Mouse (Mus musculus): ENCODE measurements around the gene Rac3. TPM values are rescaled to one million over a fixed set of nuclear protein-coding genes. Genes with fewer than 3 reads are reported as not detected.
"Not testable (repeated sequence)": the region's sequence is repeated elsewhere in the genome, so short reads cannot be mapped to it uniquely, and the experiment has no call there.

The Rac3 gene
- total RNA-seq (2021) = 100 to 1,000 TPM; 247 to 249 TPM
- long read RNA-seq, transcript Rac3-201 (6 exons, 1,076 nt) = major isoform, 54 of 65 reads
- long read RNA-seq, partial matches to known transcripts = 4 of 65 reads
- long read RNA-seq, other reads (novel, unspliced or antisense) = 2 of 65 reads

DNA sequence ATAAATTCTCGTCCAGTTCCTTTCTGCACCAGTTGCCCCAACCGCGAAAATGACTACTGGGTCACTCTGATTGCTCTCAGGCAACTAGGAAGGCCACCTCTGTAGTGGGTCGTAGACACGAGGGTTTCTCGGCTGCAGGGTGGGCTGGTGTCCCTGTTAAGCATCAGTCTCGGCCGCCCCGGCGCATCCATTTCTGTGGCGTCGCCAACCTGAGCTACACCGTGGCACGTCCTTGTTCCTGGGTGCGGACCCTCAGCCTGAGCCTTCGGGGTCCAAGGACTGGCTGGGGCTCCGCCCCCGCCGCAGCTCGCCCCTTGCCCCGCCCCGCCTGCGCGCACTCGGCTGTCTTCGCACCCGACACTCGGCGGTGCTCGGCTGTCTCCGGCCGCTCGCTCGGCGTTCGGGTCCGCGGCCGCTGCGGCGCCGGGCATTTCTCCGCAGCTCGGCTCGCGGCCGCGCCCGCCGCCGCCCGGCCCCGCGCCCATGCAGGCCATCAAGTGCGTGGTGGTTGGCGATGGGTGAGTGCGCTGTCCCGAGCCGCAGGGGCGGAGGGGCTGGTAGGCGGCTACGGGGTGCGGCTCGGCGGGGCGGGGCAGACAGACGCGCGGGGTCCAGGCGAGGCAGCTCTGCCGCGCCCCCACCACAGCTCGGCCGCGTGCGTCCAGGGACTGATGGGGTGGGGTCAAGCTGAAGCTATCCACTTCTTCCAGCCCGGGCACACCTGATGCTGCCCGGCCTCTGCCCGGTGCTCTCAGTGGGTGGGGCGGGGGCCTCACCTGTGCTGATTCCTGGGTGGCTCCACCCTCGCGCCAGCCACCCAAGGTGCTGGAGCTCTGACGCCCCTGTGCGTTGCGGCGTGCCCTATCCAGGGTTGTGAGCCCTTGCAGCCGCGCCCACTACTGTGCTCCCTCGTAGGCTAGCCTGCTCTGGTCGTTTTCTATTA is at the start of gene Rac3:
Gene Rac3 (plus strand): TSS at position 347 of the 943 bp plus-strand sequence.
- DNase-seq (ENCODE audit: low spot score in 2 of 2) = peak; percentile 79 to 88

DNA sequence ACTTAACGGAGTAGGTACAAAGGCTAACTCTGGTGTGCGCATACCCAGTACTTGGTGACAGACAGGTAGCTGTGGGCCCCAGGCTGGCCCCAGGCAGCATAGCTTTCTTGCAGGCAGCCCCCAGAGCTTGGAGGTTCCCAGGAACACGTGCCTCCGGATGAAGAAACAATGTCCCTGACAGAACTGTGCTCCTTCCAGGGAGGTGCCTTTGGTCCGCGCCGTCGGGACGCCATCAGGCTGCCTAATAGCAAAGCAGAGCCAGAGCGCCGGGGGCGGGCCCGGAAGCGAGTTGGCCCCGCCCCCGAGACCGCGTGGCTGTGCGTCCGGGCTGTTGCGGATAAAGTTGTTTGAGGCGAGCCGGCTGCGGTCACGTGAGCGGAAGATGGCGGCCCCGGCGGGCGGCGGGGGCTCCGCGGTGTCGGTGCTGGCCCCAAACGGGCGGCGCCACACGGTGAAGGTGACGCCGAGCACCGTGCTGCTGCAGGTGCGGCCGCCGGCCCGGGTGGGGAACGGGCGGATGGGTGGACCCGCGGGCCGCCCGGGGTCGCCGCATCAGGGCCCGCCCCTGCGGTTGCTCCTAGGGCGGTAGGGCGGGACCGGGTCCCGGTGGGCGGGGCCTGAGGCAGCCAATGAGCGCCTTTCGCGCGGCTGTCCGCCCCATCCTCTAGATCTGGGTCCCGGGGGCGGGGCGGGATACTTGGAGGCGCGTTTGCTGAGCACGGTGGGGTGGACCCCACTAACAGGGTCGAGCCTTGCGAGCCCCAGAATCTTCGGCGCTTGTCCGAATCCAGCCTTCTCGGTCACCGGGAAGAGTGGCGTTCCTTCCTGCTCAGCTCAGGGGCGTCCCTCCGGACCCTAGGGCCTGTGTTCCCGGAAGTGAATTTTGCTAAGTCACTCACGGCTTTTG is 48.3 kb upstream of the Rac3 start, which contains the start of gene Aspscr1:
Gene Aspscr1 (plus strand): TSS at position 287 of the 907 bp plus-strand sequence.
- DNase-seq (ENCODE audit: low spot score in 2 of 2) = peak; percentile 91 to 96

GRCm38 (mm10) chr11:120673594-120674122 is 47.6 kb upstream of the Rac3 start:
- DNase-seq (ENCODE audit: low spot score in 2 of 2) = no peak

GRCm38 (mm10) chr11:120675875-120676274 is 45.4 kb upstream of the Rac3 start:
- not testable (repeated sequence) for DNase-seq (ENCODE audit: low spot score in 2 of 2)

DNA sequence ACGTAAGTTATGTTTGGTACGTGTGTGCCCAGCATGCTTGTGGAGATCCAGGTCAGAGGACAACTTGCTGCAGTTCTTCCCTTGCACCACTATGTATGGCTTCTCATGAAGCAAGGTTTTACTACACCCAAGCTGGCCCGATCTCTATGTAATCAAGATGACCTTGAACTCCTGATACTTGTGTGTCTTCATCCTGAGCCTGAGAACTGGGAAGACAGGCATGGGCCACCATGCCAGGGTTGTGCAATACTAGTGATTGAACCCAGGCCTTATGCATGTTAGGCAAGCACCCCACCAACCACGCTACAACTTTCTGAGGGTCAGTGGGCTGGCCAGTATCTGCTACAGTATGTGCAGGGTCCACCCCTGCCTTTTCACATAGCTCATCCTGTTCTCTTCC is 44.3 kb upstream of the Rac3 start:
- DNase-seq (ENCODE audit: low spot score in 2 of 2) = no peak

GRCm38 (mm10) chr11:120679909-120680308 is 41.4 kb upstream of the Rac3 start:
- no peak for DNase-seq (ENCODE audit: low spot score in 2 of 2)

DNA sequence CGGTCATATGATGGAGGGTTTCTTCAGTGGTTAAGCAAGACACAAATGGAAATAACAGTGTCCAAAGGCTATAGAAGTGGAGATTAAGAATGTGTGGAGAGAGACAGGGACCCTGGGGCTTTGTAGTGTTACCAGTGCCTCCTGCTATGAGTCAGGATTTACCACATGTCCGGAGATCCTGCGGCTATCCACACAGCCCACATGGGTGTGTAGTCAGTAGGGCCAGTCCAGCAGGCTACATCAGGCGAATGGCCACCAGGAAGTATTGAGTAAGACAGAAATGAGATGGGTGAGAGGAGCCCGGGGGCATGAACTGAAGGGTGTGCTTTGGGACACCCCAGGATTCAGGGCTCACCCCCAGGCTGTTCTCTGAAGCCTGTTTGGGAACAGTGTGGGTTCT is 38.6 kb upstream of the Rac3 start:
- DNase-seq (ENCODE audit: low spot score in 2 of 2) = no peak

DNA sequence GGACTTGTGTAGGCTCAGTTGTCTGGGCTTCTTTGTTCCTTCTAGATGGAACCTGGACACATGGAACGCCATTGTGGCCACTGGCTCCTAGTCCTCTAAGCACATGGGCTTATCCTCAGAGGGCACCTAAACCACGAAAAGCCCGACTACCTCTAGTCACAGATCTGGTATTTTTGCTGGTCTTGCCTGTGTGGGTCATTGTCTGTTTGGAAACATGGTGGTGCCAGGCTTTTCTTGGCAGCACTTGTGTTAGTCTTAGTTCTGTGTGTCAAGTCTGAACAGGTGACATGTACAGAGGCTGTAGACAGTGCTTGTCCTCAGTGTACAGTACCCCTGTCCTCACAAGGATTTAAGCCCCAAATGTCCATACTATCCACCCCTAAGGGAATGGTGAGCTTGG is 37.7 kb upstream of the Rac3 start:
- no peak for DNase-seq (ENCODE audit: low spot score in 2 of 2)

- DNase-seq (ENCODE audit: low spot score in 2 of 2) = no peak
Measured at GRCm38 (mm10) chr11:120684086-120684485, 37.2 kb upstream of the Rac3 start.

DNA sequence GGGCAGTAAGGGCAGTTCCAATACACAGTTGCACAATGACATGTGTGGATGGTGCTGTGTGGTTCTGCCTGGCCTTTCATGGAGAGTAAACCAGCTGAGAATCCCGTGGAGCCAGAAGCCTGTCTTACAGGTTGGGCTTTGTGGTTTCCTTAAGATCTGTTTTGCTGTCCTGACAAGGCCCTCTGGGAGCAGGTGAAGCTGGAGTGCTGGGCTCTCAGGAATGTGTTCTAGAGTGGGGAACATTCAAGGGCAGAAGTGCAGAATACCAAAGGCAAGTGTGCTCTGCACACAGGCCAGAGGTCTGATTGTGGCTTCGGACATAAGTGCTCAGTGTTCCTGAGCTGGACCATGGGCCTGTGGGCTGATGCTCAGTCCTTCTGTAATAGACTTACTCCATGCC is 36.6 kb upstream of the Rac3 start:
- DNase-seq (ENCODE audit: low spot score in 2 of 2) = no peak

DNA sequence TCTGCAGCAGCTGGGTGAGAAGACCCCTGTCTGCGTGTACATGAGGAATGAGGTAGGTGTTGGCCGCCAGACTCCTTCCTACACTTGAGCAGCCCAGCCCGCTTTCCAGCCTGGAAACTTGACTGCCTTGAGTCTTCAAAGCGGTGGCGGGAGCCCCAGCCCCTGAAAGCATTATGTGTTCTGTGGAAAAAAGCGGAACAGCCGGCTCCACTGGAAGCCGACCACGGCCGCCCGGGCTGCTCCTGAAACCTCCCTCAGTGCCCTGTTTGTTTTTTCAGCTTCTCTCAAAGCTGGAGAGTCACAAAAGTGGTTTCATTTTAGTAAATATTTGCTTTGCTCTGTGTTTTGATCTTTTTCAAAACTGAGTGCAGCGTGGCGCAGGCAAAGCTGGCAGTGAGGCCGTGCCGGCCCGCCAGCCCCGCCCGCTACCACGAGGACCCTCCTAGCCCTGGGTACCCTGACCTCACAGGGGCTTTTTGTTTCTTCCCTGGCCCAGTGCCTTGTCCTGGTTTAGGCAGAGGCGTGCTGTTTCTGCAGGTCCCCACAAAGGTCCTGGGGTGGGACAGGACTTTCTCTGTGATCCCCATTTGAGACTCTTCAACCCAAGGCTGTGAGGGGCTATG is 34.5 kb upstream of the Rac3 start:
- DNase-seq (ENCODE audit: low spot score in 2 of 2) = no peak

DNA sequence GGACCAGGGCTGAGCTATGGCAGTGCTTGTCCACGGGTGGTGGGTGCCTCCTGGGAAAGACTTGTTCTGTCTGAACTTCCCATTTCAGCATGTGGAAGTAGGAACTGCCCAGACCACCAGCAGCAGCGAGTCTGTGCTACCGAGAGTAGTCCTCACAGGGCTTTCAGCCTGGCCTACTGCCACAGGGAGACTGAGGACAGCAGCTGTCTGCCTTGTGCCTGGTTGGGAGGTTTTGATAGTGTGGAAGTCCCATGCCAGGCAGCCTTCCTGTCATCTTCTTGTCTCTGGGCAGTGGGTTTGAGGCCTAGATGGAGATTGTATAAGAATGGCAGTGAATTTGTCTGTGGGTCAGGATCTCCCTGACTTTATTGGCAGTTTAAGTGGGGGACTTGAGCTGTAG is 31.9 kb upstream of the Rac3 start:
- DNase-seq (ENCODE audit: low spot score in 2 of 2) = no peak

- peak in 1 of 2 experiments; percentile 42 for DNase-seq (ENCODE audit: low spot score in 2 of 2)
Measured at GRCm38 (mm10) chr11:120692471-120693011, 28.7 kb upstream of the Rac3 start.

- no peak for DNase-seq (ENCODE audit: low spot score in 2 of 2)
Measured at GRCm38 (mm10) chr11:120693461-120693860, 27.8 kb upstream of the Rac3 start.

- DNase-seq (ENCODE audit: low spot score in 2 of 2) = no peak
Measured at GRCm38 (mm10) chr11:120695184-120695583, 26.1 kb upstream of the Rac3 start.

DNA sequence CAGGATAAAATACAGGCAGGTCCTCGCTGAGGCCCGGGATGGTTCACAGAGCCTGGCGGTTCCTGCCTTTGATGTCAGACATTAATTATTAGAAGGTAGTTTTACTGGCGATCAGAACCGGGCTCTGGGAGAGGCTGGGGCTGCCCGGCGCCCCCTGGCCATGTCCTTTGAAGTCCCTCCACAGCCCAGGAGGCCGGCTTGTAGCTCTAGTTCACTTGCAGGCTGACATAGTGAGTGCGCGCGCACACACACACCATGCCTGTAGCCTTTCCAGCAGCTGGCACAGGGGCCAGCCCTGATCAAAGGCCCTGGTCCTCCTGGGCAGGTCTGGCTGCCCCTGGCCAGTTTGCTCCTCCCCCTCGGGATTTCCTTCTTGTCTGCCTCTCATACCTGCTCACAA is 25.6 kb upstream of the Rac3 start:
- no peak for DNase-seq (ENCODE audit: low spot score in 2 of 2)

DNA sequence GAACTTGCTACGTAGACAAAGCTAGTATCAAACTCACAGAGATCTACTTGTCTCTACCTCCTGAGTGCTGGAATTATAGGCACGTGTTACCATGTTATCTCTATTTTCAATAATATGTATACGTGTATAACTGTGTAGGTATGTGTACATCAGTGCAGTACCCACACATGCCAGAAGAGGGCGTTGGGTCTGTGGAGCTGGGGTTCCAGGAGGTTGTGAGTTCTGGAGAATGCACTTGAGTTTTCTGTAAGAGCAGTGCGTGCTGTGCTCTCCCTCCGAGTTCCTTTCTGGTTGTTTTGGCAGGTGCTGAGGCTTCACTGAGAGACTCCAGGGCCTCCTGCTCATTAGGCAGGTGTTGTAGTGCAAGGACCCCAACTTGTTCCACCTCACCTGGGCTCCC is 24.7 kb upstream of the Rac3 start:
- DNase-seq (ENCODE audit: low spot score in 2 of 2) = no peak

GRCm38 (mm10) chr11:120697741-120698140 is 23.5 kb upstream of the Rac3 start:
- DNase-seq (ENCODE audit: low spot score in 2 of 2) = no peak

- no peak for DNase-seq (ENCODE audit: low spot score in 2 of 2)
Measured at GRCm38 (mm10) chr11:120703696-120704454, 17.4 kb upstream of the Rac3 start.
